Mouse (Mus musculus): ENCODE data around the gene Rapgef1. TPM values are rescaled to one million over a fixed set of nuclear protein-coding genes. Genes with fewer than 3 reads are reported as not detected.

Rapgef1 gene
- total and polyA plus RNA-seq, 2 experiments from 2014 or later = 13.7 to 94.0 TPM

GRCm38 (mm10) chr2:29698421-29699290 is 79.1 kb downstream of the Rapgef1 start:
- H3K27me3 ChIP-seq (ENCODE audit: insufficient read depth, low read length) = no peaks in the 10 kb centered on the region
- no peaks in the 10 kb centered on the region for H3K9me3 ChIP-seq (ENCODE audit: low read length)
- H3K36me3 ChIP-seq (ENCODE audit: insufficient read depth, low read length) = peaks cover 40% of the 10 kb centered on the region
- no peaks in the 10 kb centered on the region for H3K4me1 ChIP-seq (ENCODE audit: insufficient read depth, low read length)
- no peak overlapping the region for H3K9ac ChIP-seq (replicated peaks; ENCODE audit: low read length)
- WGBS = 86% methylated on average over 6 of the region's 6 CpGs
- ATAC-seq (no peak), DNase-seq (ENCODE audit: low spot score) (peak; percentile 43)
- no peak overlapping the region for H3K4me3 ChIP-seq (ENCODE audit: low read length)
- no peak overlapping the region for H3K4me2 ChIP-seq (ENCODE audit: low read depth, low read length)
- H3K27ac ChIP-seq = peak overlapping the region; percentile 3; the same call in 1 of the 2 replicates
- no peak for TF ChIP-seq CTCF (IDR thresholded peaks at IDR 0.05; ENCODE audit: low read depth)

GRCm38 (mm10) chr2:29700898-29701297 is 81.4 kb downstream of the Rapgef1 start:
- Histone ChIP-seq H3K9me3 (ENCODE audit: low read length) (no peaks in the 10 kb centered on the region), H3K27ac (no peak overlapping the region), H3K4me1 (ENCODE audit: insufficient read depth, low read length) (no peaks in the 10 kb centered on the region), H3K36me3 (ENCODE audit: insufficient read depth, low read length) (peaks cover 52% of the 10 kb centered on the region), H3K4me2 (ENCODE audit: low read depth, low read length) (no peak overlapping the region), H3K9ac (replicated peaks; ENCODE audit: low read length) (no peak overlapping the region), H3K27me3 (ENCODE audit: insufficient read depth, low read length) (no peaks in the 10 kb centered on the region), H3K4me3 (ENCODE audit: low read length) (no peak overlapping the region)
- DNase-seq (ENCODE audit: low spot score) = no peak
- no peak for ATAC-seq
- no peak for TF ChIP-seq CTCF (IDR thresholded peaks at IDR 0.05; ENCODE audit: low read depth)

- DNase-seq (ENCODE audit: low spot score) = no peak
- H3K4me2 ChIP-seq (ENCODE audit: low read depth, low read length) = no peak overlapping the region
- no peaks in the 10 kb centered on the region for H3K4me1 ChIP-seq (ENCODE audit: insufficient read depth, low read length)
- no peak overlapping the region for H3K9ac ChIP-seq (replicated peaks; ENCODE audit: low read length)
- H3K27ac ChIP-seq = no peak overlapping the region
- H3K4me3 ChIP-seq (ENCODE audit: low read length) = no peak overlapping the region
- H3K36me3 ChIP-seq (ENCODE audit: insufficient read depth, low read length) = peaks cover 57% of the 10 kb centered on the region
- no peak for TF ChIP-seq CTCF (IDR thresholded peaks at IDR 0.05; ENCODE audit: low read depth)
- WGBS = 81% methylated on average over 6 of the region's 6 CpGs
- H3K27me3 ChIP-seq (ENCODE audit: insufficient read depth, low read length) = no peaks in the 10 kb centered on the region
- no peak for ATAC-seq
- no peaks in the 10 kb centered on the region for H3K9me3 ChIP-seq (ENCODE audit: low read length)
These were observed 81.9 kb downstream of the Rapgef1 start for GRCm38 (mm10) chr2:29701393-29701792.

GRCm38 (mm10) chr2:29702189-29702588 is 82.7 kb downstream of the Rapgef1 start:
- no peak overlapping the region for H3K4me3 ChIP-seq (ENCODE audit: low read length)
- 96% methylated on average over 8 of the region's 8 CpGs for WGBS
- no peak for ATAC-seq
- H3K9me3 ChIP-seq (ENCODE audit: low read length) = no peaks in the 10 kb centered on the region
- no peak overlapping the region for H3K27ac ChIP-seq
- H3K27me3 ChIP-seq (ENCODE audit: insufficient read depth, low read length) = no peaks in the 10 kb centered on the region
- H3K9ac ChIP-seq (replicated peaks; ENCODE audit: low read length) = no peak overlapping the region
- no peak for TF ChIP-seq CTCF (IDR thresholded peaks at IDR 0.05; ENCODE audit: low read depth)
- DNase-seq (ENCODE audit: low spot score) = no peak
- no peak overlapping the region for H3K4me2 ChIP-seq (ENCODE audit: low read depth, low read length)
- peaks cover 65% of the 10 kb centered on the region for H3K36me3 ChIP-seq (ENCODE audit: insufficient read depth, low read length)
- H3K4me1 ChIP-seq (ENCODE audit: insufficient read depth, low read length) = no peaks in the 10 kb centered on the region

- H3K4me1 ChIP-seq (ENCODE audit: insufficient read depth, low read length) = no peaks in the 10 kb centered on the region
- DNase-seq (ENCODE audit: low spot score) = no peak
- WGBS = 96% methylated on average over 9 of the region's 9 CpGs
- H3K27ac ChIP-seq = no peak overlapping the region
- peaks cover 64% of the 10 kb centered on the region for H3K36me3 ChIP-seq (ENCODE audit: insufficient read depth, low read length)
- H3K4me2 ChIP-seq (ENCODE audit: low read depth, low read length) = no peak overlapping the region
- no peak for ATAC-seq
- H3K27me3 ChIP-seq (ENCODE audit: insufficient read depth, low read length) = no peaks in the 10 kb centered on the region
- no peak overlapping the region for H3K4me3 ChIP-seq (ENCODE audit: low read length)
- TF ChIP-seq CTCF (IDR thresholded peaks at IDR 0.05; ENCODE audit: low read depth) = no peak
- H3K9me3 ChIP-seq (ENCODE audit: low read length) = no peaks in the 10 kb centered on the region
- no peak overlapping the region for H3K9ac ChIP-seq (replicated peaks; ENCODE audit: low read length)
These were observed 83.9 kb downstream of the Rapgef1 start for GRCm38 (mm10) chr2:29703104-29704081.

GRCm38 (mm10) chr2:29705493-29705892 is 86.0 kb downstream of the Rapgef1 start:
- Histone ChIP-seq H3K36me3 (ENCODE audit: insufficient read depth, low read length) (peaks cover 52% of the 10 kb centered on the region), H3K27ac (peak overlapping the region; percentile 41; the same call in 1 of the 2 replicates), H3K9ac (replicated peaks; ENCODE audit: low read length) (no peak overlapping the region), H3K4me1 (ENCODE audit: insufficient read depth, low read length) (no peaks in the 10 kb centered on the region), H3K4me2 (ENCODE audit: low read depth, low read length) (no peak overlapping the region), H3K27me3 (ENCODE audit: insufficient read depth, low read length) (no peaks in the 10 kb centered on the region), H3K9me3 (ENCODE audit: low read length) (no peaks in the 10 kb centered on the region), H3K4me3 (ENCODE audit: low read length) (no peak overlapping the region)
- ATAC-seq = no peak
- DNase-seq (ENCODE audit: low spot score) = peak; percentile 46
- WGBS = 69% methylated on average over 3 of the region's 3 CpGs
- no peak for TF ChIP-seq CTCF (IDR thresholded peaks at IDR 0.05; ENCODE audit: low read depth)
